Mouse (Mus musculus) cerebellum, adult (tissue): ENCODE measurements around the gene Kcnq5.

ENCODE experiments used
- ATAC-seq: cut with Nextera tagmentation; 2 replicates; pipeline ENCODE4 v1.9.2; 2017; ENCODE audit warnings: mild to moderate bottlenecking, moderate library complexity, mixed read lengths; ENCODE audit not compliant: insufficient number of reproducible peaks, low FRiP score, low TSS enrichment

Gene Kcnq5

DNA sequence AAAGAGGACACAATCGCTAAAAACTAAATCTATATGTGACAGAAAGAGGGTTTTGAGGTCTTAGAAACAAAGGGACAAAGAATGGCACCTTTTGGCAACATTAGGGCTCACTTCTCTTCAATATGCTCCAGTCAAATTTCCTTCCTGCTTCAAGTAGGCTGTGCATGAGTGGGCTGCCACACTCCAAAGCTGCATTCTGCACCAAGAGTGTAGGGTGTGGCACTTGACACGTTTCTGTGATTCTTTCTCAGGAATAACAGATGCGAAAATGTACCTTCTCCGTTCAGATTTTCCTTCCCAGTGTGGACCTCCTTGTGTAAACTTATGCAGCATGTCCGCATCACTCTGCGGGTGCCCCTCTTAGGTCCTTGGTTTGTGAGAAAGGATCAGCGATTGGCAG is 455.1 kb downstream of the Kcnq5 start:
- ATAC-seq = no peak

DNA sequence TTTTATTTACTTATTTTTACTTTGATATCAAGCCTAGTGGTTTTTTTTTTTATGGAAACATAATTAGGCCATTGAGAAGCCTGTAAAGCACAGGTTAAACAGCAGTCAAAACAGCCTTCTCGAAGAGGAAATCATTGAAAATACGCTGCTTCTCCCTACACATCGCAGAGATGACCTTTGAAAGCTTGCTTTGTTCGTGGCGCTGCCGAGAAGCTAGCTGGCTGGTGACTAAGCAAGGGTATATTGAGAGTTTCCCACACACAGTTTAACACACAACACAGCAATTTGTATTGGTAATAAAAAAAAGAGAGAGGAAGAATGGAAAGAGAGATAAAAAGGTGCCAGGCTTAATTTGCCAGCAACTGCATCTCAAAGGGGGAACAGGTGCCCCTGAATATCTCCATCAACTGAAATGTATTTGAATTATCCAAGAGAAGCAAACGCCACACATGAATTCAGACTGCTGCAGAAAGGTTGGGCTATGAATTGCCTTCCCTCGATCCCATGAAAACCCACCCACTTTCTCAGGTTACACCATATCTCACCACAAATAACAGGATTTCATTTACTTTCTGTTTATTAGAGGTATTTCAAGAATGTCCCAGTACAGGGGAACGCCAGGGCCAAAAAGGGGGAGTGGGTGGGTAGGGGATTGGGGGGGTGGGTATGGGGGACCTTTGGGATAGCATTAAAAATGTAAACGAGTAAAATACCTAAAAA is 461.8 kb downstream of the Kcnq5 start:
- no peak for ATAC-seq

DNA sequence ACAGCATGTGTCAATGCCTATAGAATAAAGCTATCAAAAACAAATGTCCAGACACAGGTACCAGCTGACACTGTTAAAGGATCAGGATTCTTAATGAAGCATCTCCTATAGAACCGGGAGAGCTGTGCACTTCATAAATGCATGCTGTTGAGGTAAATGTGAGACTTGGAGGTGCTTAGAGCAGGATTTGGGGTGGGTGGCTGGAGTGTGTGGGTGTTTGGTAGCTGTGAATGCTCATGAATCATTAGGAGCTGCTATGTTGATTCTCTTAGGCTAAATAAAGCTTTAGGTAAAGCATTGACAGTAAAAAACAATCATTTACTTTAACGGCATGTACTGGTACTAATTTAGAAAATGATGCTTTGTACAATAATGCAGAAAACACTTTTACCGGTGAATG is 465.4 kb downstream of the Kcnq5 start:
- no peak for ATAC-seq

DNA sequence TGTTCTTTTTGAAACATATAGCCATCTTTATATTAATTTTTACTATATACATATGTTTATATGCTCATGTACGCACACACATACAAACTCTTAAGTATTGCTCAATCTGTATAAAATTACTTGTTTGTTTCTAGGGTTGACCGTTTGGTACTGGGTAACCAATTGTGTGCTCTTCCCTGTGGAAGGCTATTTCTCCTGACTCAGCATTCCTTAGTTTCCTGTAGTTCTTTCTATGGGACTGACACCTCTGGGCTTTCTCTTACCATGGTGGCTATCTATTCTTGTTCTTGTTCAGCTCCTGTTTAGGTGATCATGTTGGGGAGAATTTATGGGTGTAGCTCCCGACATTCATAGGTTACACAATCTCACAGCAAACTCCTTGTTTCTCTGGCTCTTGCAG is 473.1 kb downstream of the Kcnq5 start:
- no peak for ATAC-seq

DNA sequence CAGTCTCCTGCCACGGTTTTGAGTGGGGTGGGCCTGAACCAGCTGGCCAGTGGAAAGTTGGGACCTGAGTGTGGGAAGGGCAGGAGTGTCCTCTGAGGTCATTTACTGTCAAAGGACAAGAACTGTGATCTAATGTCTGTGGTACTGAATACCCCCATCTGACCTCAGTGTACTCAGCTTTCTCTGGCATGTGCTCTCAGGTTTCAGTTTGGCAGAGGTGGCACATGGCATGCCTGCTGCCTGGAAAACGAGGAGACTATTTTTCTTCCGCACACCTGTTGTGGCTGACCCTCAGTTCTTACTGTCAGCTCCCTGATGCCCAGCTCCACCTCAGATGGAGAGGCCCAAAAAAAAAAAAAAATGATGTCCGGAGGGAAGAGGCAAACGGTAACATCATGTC is 475.5 kb downstream of the Kcnq5 start:
- ATAC-seq = no peak

DNA sequence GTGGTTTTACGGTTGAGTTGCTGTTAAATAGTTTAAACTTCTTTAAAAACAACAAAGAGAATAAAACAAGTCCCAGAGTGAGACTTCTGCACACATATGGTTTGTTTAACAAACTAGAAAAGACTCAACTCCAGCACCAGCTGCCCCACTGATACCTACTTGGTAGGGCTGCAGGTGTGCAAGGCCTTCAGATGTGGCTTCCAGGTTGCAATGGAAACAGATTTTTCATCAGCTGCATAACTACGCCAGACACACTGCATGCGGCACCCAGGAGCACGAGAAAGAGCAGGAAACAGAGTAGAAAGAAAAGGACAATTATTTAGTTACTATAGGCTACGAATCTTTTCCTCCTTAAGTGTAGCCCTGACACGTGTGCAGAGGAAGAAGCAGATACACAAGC is 492.4 kb downstream of the Kcnq5 start:
- ATAC-seq = no peak

DNA sequence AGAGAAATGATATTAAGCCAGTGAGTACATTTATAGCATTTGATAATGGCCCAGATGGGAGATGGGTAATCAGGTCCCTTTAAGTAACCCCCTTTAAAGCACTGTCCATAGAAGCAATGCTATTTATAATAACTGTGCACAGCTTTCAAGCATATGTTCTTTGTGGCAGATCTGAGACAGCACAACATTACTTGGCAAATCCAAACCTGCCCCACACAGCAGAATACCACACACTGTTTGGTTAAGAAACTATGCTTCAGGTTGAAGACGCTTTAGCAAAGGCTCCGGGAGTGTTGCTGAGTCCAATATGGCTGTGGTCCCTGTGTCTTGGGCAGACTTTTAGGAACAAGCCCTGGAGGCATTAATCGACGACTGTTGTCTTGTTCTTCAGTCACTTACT is 495.3 kb downstream of the Kcnq5 start:
- ATAC-seq = no peak

DNA sequence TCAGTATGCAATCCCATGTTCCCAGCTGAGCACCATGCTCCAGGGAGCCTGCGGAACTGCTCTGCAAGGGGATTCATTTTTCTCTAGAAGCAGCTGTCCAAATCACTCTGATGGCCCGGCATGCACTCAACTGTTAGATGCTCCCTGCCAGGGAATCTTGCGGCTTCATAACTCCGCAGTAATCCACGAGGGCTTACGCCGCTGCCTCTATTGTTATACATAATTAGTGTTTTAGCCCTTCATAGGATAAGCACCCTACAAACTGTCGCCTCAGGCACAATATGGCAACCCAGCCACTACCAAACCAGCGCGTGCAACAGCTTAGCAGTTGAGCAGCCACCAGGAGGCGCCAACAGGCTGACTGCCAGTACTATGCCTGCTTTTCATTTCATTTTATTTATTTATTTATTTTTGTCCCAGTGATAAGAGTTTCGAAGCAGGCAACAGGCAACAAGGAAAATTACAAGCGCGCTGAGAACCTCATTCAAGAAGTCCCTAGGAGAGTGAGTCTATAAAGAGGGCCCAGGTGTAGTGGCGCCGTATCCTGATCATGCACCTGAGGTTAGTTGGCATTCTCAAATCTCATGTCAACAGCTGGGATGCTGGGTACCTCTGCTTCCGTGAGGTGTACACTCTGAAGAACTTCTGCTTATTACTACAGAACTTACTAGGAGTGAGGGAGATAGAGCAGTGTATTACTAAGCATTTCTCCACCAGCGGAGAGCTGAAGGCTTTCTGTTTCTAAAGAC is 500.6 kb downstream of the Kcnq5 start:
- ATAC-seq = no peak

DNA sequence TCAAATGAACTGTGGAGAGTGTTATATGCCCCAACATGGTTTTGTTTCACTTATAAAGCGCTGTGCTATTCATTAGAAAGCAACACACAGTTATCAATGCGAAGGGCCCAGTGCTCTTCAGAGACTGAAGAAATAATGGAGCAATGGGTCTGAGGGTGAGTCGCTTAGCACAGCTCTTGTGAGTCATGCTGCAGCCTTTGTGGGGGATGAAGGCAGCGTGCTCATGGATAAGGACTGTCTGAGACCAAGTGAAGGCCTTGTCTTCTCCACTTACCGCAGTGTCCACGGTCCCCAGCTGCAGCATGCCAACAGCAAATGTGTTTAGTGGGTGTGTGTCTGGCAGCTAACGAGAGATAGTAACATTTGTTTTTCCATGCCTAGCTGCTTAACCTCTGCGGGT is 503.2 kb downstream of the Kcnq5 start:
- ATAC-seq = no peak

DNA sequence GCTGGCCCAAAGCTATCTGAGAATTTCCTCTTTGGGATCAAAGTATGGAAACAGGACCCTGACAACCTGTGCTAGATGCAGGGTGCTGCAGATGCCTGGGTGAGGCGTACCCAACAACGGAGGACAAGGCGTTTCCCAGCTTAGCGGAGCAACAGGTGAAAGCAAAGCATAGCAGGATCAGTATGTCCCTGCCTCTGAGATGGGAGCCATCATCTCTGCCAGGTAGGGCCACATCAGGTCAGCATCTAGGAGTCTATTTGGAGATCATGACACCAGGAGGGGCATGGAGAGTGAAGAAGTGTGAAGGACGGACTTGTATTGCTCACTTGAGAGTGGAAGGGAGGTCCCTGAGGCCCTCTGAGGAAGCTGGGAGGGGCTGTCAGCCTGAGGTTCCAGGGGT is 505.8 kb downstream of the Kcnq5 start:
- no peak for ATAC-seq

DNA sequence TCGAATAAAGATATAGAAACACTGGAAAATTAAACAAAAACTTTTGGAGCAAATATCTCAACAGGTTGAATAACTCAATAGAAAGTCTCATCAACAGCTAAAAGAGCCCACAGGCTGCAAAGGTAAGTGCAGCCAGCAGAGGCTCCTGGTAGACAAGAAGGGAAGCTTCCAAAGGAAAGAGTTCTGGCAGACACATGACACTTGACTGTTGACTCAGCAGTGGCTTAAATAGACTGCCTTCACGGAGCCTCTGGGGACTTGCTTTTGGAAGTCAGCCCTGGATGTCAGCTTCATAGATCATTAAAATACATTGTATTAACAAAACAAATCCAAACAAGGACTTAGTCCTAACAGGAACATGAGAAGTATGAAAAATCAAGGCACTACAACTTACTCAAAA is 513.5 kb downstream of the Kcnq5 start:
- no peak for ATAC-seq

DNA sequence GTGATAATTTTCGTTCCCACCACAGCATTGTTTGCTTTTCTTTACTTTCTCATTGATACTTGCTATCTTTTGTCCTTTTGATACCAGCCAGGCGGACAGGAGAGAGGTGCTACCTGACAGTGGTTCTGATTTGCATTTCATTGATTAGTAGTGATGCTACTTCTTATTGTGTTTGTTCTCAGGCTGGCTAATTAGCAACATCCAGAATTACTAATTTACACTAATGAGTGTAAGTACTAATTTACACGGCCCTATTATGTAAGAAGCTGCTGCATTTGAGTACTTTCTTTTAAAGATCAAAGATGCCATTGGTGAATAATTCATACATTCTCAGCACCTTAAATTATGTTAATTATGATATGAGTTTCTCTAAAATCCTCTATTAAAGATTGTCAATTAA is 525.0 kb downstream of the Kcnq5 start:
- no peak for ATAC-seq

DNA sequence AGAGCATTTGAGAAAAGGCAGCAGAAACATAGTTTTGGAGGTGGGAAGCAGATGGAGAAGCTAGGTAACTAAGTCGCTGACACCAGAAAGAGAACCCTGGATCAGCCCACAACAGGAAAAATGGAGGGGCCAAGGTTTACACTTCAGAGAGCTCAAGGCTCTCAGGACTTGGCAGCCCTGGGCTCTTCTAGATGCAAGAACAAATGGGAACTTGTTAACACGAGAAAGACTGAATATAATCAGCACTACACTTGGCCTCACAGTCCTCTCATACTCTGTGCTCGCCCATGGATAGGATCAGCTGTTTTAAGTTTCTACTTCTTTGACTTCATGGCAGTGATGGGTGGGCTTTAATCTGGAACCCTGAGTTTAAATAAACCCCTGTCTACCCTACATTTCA is 526.9 kb downstream of the Kcnq5 start:
- ATAC-seq = no peak

DNA sequence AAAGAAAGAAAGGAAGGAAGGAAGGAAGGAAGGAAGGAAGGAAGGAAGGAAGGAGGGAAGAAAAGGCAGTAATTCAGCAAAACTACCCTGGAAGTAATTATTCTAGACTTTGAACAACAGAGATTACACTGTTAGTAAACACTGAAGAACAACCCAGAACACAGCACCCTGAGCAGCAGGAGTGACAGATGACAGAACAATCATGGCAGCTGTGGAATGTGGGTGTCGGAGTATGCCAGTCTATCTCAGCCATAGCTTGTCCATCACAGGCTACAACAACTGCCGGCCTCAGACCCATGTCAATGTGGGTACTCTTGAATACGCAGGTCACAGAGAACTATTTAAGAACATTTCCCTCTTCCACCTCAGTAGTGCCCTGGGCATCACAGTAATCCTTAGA is 530.1 kb downstream of the Kcnq5 start:
- no peak for ATAC-seq

DNA sequence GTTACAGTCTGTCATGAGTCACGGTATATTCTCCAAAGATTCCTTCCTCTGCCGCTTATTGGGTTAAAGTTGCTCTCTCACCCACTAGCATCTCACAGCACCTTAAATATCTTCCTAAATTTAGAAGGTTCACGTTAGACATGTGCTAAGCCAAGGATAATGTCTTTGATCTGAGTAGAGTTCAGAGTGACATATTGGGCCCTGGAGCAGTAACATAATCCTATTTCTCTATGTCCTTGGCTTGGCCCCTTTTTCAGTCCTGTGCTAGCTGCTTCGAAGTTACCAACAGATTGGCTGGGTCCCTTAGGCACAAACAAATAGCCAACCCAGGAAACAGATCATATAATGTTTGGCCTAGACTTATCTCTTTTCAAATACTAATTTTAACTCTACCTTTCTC is 533.7 kb downstream of the Kcnq5 start:
- ATAC-seq = no peak

DNA sequence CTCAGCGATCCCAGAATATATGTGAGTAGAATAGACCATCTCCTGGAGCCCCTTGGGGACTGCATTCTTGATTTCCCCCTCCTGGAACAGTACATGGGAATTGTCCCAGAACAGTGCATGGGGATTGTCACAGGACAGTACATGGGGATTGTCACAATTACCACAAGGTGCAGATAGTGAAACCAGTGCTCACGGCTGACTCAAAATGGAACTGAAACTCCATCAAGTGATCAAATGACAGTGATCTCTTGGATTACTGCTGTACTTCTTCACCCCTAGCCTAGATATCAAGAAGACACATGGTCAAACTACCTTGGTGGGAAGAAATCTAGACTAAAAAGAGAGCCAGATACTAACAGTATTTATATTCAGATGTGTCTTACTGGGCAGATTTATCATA is 536.1 kb downstream of the Kcnq5 start:
- no peak for ATAC-seq

DNA sequence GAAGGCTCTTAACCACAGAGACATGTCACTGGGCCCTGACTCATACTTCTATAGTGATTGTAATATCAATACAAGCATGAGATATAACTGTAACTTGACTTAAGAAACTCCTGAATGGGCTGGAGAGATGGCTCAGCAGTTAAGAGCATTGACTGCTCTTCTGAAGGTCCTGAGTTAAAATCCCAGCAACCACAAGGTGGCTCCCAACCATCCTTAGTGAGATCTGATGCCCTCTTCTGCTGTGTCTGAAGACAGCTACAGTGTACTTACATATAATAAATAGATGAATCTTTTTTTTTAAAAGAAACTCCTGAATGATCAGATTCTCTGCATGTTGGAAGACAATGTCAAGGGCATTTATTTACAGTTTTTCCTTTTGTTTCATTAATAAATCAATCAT is 542.4 kb downstream of the Kcnq5 start:
- ATAC-seq = no peak

DNA sequence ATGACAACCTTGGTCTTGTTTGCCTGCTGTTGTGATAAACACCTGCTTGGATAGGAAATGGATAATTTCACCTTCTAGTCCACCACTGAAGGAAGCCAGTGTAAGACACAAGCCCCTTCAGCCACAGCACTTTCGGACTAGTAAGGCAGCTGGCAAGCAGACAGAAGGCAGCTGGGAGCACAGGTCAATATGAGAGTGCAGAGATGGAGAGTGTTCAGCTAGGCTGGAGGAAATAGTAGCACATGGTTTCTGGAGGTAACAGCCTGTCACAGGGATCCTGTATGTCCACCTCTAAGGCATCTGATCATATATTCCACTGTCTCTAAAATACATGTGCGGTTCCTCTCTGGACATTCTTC is 549.6 kb downstream of the Kcnq5 start:
- ATAC-seq = 0 out of 2 replicates have a peak, but pooled peaks have one; percentile 22

DNA sequence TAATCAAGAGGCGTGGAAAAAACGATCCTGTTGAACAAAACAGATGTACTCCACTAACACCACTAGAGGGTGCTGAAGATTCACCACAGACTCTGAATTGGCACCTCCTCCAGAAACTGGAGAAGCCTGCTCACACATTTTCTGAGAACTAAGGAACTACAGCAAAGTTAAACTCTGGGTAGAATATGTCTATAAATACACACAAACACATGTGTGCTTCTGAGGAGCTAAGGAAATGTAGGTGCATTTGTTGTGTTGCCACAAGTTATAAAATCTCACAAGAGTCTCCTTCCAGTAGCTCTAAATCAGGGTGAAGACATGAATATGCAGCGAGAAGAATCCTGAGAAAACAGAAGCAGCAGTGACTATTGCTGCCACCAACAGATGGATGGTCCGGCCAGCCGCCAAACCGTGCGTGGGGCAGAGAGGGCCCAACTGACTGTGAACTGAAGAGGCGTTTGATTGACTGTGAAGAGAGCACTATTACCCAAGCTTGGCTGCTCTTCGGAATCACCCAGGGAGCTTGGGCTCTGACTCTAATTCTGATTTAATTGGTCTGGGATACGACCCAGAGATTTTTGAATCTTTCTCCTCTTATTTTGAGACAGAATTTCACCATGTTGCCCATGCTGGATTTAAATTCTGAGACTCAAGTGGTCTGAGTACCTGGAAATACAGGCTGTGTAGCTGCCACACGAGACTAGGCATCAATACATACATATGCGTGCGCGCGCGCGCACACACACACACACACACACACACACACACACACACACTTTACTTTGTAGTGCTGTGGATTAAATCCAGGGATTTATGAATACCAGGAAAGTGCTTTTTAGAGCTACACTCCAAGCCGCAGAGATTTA is 550.2 kb downstream of the Kcnq5 start:
- peak; percentile 95 for ATAC-seq

DNA sequence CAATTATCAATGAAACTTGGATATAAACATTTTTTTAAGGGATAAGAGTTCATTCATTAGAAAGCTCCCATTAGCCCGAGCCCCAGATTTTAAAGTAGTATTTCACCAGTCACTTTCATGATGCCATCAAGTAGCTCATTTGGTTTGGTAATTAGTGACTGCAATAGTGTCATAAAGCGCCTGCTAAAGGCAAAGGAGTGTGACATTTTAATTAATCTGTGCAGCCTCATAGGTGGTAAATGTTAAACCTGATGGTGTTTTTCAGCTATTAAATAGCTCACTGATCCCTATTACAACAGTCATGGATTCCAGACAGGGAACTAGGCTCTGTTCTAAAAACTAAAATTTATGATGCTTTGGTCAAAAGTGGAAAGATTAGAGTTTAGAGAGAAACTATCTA is 554.5 kb downstream of the Kcnq5 start:
- no peak for ATAC-seq

DNA sequence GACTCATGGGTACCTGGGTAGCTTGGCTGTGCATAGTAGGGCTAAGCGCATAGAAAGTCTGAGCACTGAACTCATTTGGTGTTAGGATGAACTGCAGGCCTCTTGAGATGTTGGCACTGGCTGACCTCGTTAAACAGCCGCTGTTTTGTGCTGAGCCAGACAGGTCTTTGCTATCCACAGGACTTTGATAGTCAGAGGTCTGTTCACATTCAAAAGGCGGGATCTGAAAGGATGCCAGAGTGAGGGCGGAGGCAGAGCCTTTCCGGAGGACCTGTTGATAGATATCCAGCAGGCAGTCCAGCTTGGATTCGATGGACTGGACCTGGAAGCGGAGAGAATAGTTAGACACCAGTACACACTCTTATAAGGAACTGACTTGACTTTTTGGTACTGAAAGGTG is 558.9 kb downstream of the Kcnq5 start:
- no peak for ATAC-seq
